Mouse (Mus musculus): ENCODE measurements around the gene Vmn1r67. TPM values are rescaled to one million over a fixed set of nuclear protein-coding genes. Genes with fewer than 3 reads are reported as not detected.

Gene Vmn1r67
- not detected in 2 replicates for polyA plus RNA-seq (2012; ENCODE audit: low replicate concordance)

DNA sequence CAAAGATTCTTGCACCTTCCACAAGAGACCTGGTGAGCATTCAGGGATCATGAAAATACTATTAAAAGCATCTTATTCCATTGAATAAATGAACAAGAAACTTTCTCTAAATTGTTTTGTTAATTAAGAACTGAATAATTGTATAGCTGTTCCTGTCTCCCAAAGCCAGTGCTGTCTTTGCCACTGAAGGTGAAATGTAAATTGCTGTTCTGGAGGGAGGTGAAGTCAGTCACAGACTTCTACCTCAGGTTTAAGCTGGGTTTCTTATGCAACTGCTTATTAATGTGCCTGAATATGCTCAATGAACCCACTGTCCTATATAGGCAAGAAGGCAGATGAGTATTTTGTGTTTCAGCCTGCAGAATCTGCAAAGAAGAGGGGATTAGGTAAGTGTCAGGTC, at the start of gene Vmn1r67:
Vmn1r67 (plus strand) TSS at position 301 of the 400 bp plus-strand sequence.

DNA sequence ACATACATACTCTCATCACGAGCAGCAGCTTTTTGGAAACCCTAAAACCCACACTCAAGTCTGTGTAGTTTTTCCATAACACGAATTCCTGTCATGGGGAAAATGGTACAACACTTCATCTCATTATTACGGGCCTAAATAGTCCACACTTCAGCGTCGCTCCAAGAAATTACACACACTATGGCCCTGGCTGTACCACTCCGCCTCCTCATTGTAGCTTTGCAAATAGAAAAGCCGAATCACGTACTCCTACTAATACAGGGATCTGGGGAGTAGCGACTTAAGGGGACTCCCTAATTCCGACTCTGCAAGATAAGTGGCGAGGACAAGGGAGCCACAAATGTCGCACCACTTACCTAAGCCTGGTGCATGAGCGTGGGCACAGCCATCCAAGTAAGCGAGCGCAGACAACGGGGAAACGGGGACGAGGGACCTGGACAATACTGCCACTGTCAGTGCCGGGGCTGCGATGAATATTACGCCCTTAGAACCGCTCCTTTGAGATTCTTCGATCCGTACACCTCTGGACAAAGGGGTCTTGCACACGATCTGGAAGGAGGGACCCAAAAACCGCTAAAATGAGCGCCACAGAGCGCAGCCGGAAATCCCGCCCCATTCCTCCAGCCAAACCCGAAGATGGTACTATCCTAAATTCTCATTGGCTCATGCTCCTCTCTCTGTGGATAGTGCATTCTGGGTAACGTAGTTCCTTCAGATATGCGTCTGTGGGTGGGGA, 51.8 kb downstream of the Vmn1r67 start, which contains the start of gene Zik1:
Zik1 (minus strand) TSS at position 609 of the 736 bp plus-strand sequence.

Other genes with a start within 250 kb of the Vmn1r67 start
- gene Vmn1r66, start 165.3 kb upstream of the Vmn1r67 start, polyA plus RNA-seq (2012; ENCODE audit: low replicate concordance), result not detected in 2 replicates
- not detected in 2 replicates for gene Zik1, start 52.1 kb downstream of the Vmn1r67 start, polyA plus RNA-seq (2012; ENCODE audit: low replicate concordance)
- gene Vmn1r68, start 115.2 kb downstream of the Vmn1r67 start, polyA plus RNA-seq (2012; ENCODE audit: low replicate concordance), result 0.25 TPM in 1 of 2 replicates, not detected in the other
- not detected in 2 replicates for gene Vmn1r69, start 170.3 kb downstream of the Vmn1r67 start, polyA plus RNA-seq (2012; ENCODE audit: low replicate concordance)
- not detected in 2 replicates for gene Vmn1r70, start 188.2 kb downstream of the Vmn1r67 start, polyA plus RNA-seq (2012; ENCODE audit: low replicate concordance)
- not detected in 2 replicates for gene Nlrp4b, start 244.5 kb downstream of the Vmn1r67 start, polyA plus RNA-seq (2012; ENCODE audit: low replicate concordance)